Mouse (Mus musculus) bone marrow, adult 2 months (tissue): Measurements from ENCODE around the gene Mxi1.

Experiments used
- CTCF ChIP-seq: fragments of 200-500 bp; IDR thresholded peaks from 2 replicates; pipeline ENCODE4 v1.5.1; 2011; ENCODE audit warnings: low read length, control low read depth; ENCODE audit not compliant: control insufficient read depth, insufficient read depth
- POLR2A ChIP-seq: fragments of 200-500 bp; IDR thresholded peaks from 2 replicates; pipeline ENCODE4 v1.6.1; 2011; ENCODE audit warnings: low read depth, mild to moderate bottlenecking, control low read depth, low read length, borderline replicate concordance; ENCODE audit not compliant: control insufficient read depth

GRCm38 (mm10) chr19:53375816-53376215, 65.5 kb downstream of the Mxi1 start:
- TF ChIP-seq POLR2A, result no peak
- no peak for TF ChIP-seq CTCF
